Mouse (Mus musculus): ENCODE data around the gene Sycn.
"Not testable (repeated sequence)": the region's sequence is repeated elsewhere in the genome, so short reads cannot be mapped to it uniquely, and the experiment has no call there.

Gene Sycn

GRCm38 (mm10) chr7:28540526-28540925 is at the start of gene Sycn:
Gene Sycn, plus strand, starts transcription at chr7:28540885.
- no peak for DNase-seq

DNA sequence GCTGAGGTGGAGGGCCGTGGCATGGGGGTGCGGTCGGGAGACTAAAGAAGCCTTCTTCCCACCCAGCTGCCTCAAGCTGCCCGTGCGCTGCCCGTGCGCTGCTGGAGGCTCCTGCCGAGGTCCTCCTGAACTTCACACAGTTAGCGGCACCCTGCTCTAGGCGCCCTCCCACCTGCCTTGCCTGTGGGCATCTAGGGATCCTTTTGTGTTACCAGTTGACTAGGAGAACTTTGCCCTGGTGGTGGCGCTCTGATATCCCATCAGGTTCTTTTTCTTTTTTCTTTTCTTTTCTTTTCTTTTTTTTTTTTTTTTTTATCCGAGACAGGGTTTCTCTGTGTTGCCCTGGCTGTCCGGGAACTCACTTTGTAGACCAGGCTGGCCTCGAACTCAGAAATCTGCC is 49.8 kb upstream of the Sycn start:
- peak in 1 of 2 experiments; percentile 14 for DNase-seq

DNA sequence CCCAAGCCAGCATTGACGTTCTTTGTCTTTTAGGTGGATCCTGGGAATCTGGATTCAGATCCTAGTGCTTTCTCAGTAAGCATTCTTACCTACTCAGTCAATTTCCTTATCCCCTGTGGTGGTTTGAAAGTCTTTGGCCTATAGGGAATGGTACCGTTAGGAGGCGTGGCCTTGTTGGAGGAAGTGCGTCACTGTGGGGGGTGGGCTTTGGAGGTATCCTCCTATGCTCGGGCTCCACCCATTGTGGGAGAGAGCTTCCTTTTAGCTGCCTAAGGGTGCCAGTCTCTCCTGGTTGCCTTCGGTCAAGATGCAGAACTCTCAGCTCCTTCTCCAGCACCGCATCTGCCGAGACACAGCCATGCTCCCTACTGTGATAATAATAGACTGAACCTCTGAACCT is 48.4 kb upstream of the Sycn start:
- no peak for DNase-seq

DNA sequence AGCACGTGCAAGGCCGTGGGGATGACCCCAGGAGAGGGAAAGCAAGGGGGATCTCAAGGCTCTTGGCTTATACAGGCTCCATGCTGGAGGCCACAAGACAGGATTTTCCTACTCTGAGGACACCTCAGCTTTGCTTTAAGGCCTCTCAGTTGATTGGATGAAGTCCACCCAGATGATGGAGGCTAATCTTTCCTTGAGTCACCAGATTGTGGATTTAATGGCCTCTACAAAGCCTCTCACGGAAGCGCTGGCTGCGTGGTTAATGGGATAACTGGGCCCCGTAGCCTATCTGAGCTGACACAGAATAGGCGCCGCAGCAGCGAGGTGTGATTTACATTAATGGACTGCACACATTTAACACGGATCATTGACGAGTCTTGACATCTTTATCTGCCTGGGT is 45.3 kb upstream of the Sycn start:
- DNase-seq, result no peak

DNA sequence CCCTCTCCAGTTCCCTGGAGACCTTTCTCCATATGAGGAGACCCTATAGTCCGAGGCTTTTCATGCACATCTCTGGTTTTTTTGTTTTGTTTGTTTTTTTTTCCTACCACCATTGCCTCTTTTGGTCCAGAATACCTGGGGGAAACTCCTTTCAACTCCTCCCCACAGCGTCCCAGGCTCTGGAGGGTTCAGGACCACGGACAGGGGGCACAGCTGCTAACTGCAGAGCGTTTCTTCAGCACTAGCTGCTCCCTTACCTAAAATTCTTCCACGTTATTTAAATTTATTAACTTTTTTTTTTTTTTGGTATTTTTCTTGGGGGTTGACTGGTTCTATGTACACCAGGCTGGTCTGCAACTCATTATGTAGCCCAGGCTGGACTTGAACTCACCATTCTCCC is 35.1 kb upstream of the Sycn start:
- peak in 1 of 2 experiments; percentile 50 for DNase-seq

- DNase-seq, result not testable (repeated sequence)
Measured at GRCm38 (mm10) chr7:28509121-28509520, 31.6 kb upstream of the Sycn start.

- not testable (repeated sequence) for DNase-seq
Measured at GRCm38 (mm10) chr7:28510405-28510974, 30.2 kb upstream of the Sycn start, which contains the start of gene Ifnl2. Gene Ifnl2, minus strand, starts transcription at chr7:28510455.

- no peak for DNase-seq
Measured at GRCm38 (mm10) chr7:28511441-28511840, 29.2 kb upstream of the Sycn start.

- not testable (repeated sequence) for DNase-seq
Measured at GRCm38 (mm10) chr7:28522536-28522935, 18.1 kb upstream of the Sycn start, which contains the start of gene Ifnl3. Gene Ifnl3, plus strand, starts transcription at chr7:28522836.

DNA sequence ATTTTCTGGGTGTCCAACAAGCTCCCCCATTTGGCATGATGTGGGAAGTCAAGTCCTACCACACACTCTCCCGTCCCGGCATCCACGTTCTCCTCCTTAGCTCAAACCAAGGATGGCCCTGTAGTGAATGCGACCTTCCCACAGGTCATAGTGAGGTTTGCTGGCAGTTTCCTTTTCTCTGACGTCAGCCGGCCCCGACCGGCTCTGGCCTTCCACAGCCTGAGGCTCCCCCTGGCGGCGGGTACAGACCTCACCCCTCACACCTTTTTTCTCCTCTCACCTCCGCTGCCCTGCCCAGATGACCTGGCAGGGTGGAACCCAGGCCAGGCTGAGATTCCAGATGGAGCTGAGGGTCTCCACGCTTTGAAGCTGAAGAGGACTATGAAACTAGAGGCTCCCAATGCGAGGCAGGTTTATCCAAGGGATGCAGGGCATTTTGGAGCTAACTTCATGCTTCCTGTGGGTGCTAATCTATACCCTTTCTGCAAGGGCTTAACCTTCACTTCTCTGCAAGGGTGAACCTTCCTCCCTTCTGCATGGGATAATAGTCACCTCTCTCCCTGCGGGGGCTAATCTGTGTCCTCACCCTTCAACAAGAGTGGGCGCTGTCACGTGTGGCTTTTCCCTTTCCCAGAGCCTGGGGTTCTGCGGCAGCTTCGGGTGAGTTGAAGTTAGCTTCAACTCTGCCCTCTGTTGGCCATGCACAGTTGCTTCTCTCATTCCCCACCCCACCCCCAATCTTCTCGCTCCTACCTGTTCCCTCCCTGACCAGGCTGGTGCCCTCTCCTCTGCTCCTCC is 12.6 kb upstream of the Sycn start:
- peak; percentile 86 to 96 for DNase-seq

DNA sequence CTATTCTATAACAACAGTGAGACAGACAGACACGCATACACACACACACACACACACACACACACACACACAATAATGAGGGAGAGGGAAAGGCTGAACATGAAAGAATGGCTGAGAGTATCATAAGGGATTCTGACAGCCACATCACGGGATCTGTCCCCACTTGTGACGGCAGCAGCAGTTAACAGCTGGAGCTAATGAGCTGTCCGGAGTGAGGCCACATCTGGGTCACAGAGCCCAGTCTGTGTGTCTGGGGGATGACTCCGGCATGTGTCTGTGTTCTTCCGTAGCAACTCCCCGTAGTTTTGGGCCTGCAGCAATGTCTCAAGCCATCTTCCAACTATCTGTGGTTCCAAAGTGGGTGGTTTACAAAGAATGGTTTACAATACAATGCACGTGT is 8.7 kb upstream of the Sycn start:
- DNase-seq, result no peak

DNA sequence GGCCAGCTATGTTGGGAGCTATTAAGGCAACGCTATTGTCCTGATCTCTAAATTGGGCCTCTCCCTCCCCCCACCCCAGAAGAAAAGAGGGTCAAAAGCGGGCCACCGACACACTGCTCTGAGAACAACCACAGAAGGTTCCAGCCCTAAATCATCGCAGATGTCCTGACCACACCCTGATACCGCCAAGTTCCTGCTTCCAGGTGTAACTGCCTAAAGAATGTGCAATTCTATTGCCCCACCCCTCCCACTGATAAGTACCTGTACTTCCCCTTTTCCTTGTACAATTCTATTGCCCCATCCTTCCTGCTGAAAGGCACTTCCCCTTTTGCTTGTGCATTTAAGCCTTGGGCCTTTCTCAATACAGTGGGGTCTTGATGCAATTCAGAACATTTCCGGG is 1.8 kb upstream of the Sycn start:
- not testable (repeated sequence) for DNase-seq

DNA sequence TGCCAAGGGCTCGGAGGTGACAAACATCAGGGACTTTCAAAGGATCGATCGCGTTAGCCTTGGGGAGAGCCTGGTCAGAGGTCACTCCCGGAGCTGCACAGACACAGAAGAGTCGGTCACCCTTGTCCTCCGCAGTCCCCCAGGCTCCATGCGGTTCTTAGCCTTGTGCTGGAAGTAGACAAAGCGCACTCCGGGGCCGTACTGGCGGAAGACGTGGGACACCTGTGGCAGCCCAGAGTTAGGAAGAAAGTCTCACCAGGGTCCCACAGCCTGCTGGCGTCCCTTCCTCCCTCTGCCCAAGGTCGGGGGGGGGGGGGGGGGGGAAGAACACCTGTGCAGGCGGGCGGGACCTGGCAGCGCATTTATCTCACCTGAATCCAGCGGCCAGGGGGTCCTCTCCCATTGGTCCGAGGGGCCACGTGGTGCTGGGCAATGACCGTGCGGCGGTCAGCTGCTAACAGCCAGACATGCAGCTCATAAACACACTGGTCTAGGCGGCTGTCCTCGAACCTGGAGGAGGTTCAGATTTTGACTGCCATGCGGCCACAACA is 3.4 kb downstream of the Sycn start:
- peak; percentile 56 to 71 for DNase-seq

- DNase-seq, result peak; percentile 46 to 69
Measured at GRCm38 (mm10) chr7:28545048-28545890, 4.6 kb downstream of the Sycn start.

DNA sequence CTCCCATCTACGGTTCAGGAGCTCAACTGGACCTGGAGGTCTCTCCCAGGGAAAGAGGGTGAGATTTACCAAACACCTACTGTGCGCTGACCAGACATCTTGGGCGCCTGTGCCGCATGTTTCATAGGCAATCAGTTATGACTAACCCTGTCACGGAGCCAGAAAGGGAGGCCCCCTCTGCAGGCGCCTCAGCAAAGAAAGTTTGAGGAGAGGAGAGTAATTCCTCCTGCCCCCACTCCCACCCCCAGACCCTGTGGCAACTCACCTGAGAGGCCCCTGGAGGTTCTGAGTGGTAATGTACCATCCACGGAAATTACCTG is 5.2 kb downstream of the Sycn start:
- DNase-seq, result no peak

DNA sequence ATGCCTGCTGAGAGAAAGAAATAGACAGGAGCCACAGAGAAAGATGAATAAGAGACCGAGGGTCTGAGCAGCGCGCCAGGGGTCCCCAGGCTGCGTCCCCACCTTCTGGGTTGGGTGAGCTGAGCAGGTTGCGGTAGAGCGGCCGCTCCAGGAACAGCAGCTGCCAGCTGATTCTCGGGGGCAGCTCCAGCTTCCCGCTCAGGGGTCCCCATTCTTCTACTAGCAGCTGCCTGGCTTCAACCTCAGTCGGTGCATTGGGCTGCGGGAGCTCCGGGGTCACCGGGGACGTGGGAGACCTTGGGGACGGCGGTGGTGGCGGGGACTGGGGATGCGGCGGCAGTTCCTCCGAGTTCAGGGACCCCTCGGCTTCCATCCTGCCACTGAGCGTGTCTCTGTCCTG is 6.0 kb downstream of the Sycn start:
- DNase-seq, result no peak

- peak in 1 of 2 experiments; percentile 44 for DNase-seq
Measured at GRCm38 (mm10) chr7:28547154-28547553, 6.5 kb downstream of the Sycn start, which contains the start of gene Nccrp1. Gene Nccrp1, minus strand, starts transcription at chr7:28547254.

- DNase-seq, result no peak
Measured at GRCm38 (mm10) chr7:28547628-28548027, 6.9 kb downstream of the Sycn start.

DNA sequence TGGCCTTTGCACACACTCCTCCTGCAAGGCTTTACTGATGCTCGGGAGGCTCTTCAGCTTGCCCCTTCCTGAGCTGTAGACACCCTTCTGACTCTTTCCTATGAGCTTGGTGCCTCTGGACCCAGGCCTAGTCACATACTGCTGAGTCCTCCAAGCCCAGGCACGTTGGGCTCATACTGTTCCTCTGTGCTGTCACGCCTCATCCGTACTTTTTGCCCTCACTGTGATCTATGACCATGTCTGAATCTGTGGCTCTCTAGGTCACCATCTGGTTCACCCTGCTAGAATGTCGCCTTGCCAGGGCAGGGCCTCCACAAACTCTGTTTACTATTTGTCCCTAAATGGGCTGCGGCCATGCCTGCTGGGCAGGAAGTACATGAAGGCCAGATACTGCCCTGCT is 12.4 kb downstream of the Sycn start:
- no peak for DNase-seq

DNA sequence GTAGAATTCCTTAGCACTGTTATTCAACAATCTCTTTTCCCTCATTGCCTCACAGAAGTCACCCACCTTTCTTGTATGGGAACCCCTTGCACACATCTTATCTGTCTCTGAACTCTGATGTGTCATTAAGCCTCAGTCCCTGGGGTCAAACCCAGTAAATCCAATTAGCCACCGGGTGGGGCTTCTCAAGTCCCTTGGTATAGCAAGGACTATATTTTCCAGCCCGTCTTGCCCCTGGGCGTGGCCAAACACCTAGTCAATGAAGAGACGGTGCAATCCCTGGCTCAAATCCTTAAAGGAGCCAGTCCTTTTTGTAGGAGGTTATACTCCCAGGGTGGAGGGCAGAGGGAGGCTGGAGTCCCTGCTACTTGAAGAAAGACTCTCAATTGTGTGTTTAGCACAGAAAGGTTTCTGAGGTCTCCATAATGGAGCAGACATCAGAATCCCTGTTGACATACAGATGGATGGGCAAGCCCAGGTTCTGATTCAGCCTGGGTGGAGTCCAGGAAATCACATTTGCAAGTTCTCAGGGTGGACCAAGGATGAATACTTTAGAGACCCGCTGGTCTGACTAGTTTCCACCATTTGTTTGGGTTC is 15.4 kb downstream of the Sycn start:
- no peak for DNase-seq

GRCm38 (mm10) chr7:28557069-28557468 is 16.4 kb downstream of the Sycn start:
- DNase-seq, result no peak

DNA sequence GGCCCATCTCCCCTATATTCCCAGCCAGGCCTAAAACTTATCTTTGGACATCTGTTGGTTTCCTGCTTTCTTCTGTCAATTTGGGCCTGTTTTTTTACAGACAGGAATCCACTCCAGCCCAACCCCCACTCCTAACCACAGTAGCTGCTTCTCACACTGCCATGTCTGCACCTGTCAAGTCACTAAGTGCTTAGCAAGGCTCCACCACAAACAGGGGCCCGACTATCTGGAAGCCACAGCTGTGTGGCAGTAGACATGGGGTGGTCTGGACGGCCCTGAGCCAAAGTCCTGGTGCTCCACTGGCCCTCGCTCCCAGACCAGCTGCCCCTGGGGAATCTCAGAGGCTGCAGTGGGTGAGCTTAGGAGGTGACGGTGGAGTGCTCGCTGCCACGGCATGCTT is 17.0 kb downstream of the Sycn start:
- no peak for DNase-seq

- peak; percentile 77 to 87 for DNase-seq
Measured at GRCm38 (mm10) chr7:28558486-28558885, 17.8 kb downstream of the Sycn start.
